Mouse (Mus musculus): ENCODE measurements around the gene Bpnt1.

The Bpnt1 gene

GRCm38 (mm10) chr1:185331364-185331763, 585 bp upstream of the Bpnt1 start:
- no peak for DNase-seq (ENCODE audit: low read depth, low spot score)

GRCm38 (mm10) chr1:185333651-185334050, 1.7 kb downstream of the Bpnt1 start:
- no peak for DNase-seq (ENCODE audit: low read depth, low spot score)

GRCm38 (mm10) chr1:185334136-185334535, 2.2 kb downstream of the Bpnt1 start:
- DNase-seq (ENCODE audit: low read depth, low spot score): no peak

- peak; percentile 60 for DNase-seq (ENCODE audit: low read depth, low spot score)
Observed at GRCm38 (mm10) chr1:185335231-185335765, 3.3 kb downstream of the Bpnt1 start.

- DNase-seq (ENCODE audit: low read depth, low spot score): peak; percentile 50
Observed at GRCm38 (mm10) chr1:185336535-185336934, 4.6 kb downstream of the Bpnt1 start.

- DNase-seq (ENCODE audit: low read depth, low spot score): no peak
Observed at GRCm38 (mm10) chr1:185342441-185342840, 10.5 kb downstream of the Bpnt1 start.

GRCm38 (mm10) chr1:185343422-185343821, 11.5 kb downstream of the Bpnt1 start:
- DNase-seq (ENCODE audit: low read depth, low spot score): no peak

GRCm38 (mm10) chr1:185346188-185346587, 14.2 kb downstream of the Bpnt1 start:
- DNase-seq (ENCODE audit: low read depth, low spot score): peak; percentile 75

- DNase-seq (ENCODE audit: low read depth, low spot score): no peak
Observed at GRCm38 (mm10) chr1:185349741-185350140, 17.8 kb downstream of the Bpnt1 start.

GRCm38 (mm10) chr1:185350611-185351010, 18.7 kb downstream of the Bpnt1 start:
- DNase-seq (ENCODE audit: low read depth, low spot score): no peak

GRCm38 (mm10) chr1:185352151-185352550, 20.2 kb downstream of the Bpnt1 start:
- no peak for DNase-seq (ENCODE audit: low read depth, low spot score)

GRCm38 (mm10) chr1:185353351-185353750, 21.4 kb downstream of the Bpnt1 start:
- DNase-seq (ENCODE audit: low read depth, low spot score): no peak

GRCm38 (mm10) chr1:185354731-185355130, 22.8 kb downstream of the Bpnt1 start:
- no peak for DNase-seq (ENCODE audit: low read depth, low spot score)

- DNase-seq (ENCODE audit: low read depth, low spot score): no peak
Observed at GRCm38 (mm10) chr1:185356246-185356645, 24.3 kb downstream of the Bpnt1 start.

- DNase-seq (ENCODE audit: low read depth, low spot score): no peak
Observed at GRCm38 (mm10) chr1:185358211-185358610, 26.3 kb downstream of the Bpnt1 start.

- DNase-seq (ENCODE audit: low read depth, low spot score): peak; percentile 99
Observed at GRCm38 (mm10) chr1:185362677-185363520, 30.9 kb downstream of the Bpnt1 start, which contains the start of gene Eprs. TSS of gene Eprs (plus strand) at chr1:185363044.

GRCm38 (mm10) chr1:185363526-185364182, 31.7 kb downstream of the Bpnt1 start:
- peak; percentile 75 for DNase-seq (ENCODE audit: low read depth, low spot score)

- no peak for DNase-seq (ENCODE audit: low read depth, low spot score)
Observed at GRCm38 (mm10) chr1:185364183-185364540, 32.2 kb downstream of the Bpnt1 start.

GRCm38 (mm10) chr1:185367383-185367782, 35.4 kb downstream of the Bpnt1 start:
- DNase-seq (ENCODE audit: low read depth, low spot score): no peak

GRCm38 (mm10) chr1:185369979-185370378, 38.0 kb downstream of the Bpnt1 start:
- DNase-seq (ENCODE audit: low read depth, low spot score): no peak

- no peak for DNase-seq (ENCODE audit: low read depth, low spot score)
Observed at GRCm38 (mm10) chr1:185376390-185376789, 44.4 kb downstream of the Bpnt1 start.

- no peak for DNase-seq (ENCODE audit: low read depth, low spot score)
Observed at GRCm38 (mm10) chr1:185377429-185377828, 45.5 kb downstream of the Bpnt1 start.

GRCm38 (mm10) chr1:185401615-185402014, 69.7 kb downstream of the Bpnt1 start:
- DNase-seq (ENCODE audit: low read depth, low spot score): no peak
